Mouse (Mus musculus) frontal cortex, postnatal 25 days (tissue): ENCODE data around the gene Spag16.

Source experiments
- DNase-seq, 2 experiments: peaks; one replicate each; pipeline ENCODE4 v3.0.0; 2022; ENCODE audit warnings: low spot score in 2 of 2

Spag16 gene

GRCm38 (mm10) chr1:70082208-70082878, 255.6 kb downstream of the Spag16 start:
- no peak for DNase-seq

DNA sequence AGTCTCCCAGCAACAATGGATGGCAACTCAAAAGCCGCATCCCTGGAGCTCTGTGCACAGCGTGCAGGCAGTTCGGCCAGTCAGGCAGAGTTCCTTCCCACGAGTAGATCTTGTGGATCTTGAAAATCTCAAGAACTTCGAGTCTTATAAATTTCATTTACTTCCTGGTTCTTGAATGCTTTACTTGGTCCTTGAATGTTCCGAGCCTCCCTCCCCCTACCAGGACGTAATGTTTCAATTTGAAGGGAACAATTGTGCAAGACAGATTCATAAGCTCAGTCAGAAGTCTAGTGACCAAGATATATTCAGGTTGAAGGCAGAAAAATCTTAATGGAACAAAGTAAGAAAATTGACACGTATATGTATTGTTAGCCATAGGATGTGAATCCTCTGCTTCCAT, 277.9 kb downstream of the Spag16 start:
- DNase-seq: no peak

DNA sequence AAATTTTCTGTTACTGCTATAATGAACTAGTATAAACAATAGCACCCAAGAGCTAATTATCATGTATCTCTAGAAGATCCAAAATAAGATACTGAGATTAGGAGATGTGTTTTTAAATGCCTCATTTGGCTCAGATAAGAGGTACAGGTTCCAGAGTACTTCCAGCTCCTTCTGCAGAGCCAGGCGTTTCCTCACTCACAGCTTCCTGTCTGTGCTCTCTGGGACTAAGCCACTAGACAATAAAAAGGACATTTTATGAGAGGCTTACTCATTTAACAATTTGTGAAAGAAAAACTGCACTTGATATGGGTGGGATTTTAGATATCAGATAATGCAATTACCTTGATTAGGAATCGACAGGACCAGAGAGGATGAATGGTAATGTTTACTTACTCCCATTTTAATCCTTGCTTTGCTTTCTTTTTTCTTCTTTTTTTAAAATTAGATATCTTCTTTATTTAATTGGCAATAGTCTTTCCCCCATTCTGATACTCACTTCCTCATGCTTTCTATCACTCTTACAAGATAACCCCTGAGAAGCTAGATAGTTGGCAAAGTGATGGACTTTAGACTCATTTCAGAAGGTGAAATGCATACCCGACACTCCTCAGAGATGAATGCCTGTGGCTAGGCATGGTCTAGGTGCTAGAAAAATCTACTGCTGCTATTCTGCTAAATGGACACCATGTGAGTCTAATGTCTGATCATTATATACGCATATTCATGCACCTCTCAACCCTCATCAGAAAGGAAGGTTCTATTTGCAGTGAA, 289.6 kb downstream of the Spag16 start:
- no peak for DNase-seq

DNA sequence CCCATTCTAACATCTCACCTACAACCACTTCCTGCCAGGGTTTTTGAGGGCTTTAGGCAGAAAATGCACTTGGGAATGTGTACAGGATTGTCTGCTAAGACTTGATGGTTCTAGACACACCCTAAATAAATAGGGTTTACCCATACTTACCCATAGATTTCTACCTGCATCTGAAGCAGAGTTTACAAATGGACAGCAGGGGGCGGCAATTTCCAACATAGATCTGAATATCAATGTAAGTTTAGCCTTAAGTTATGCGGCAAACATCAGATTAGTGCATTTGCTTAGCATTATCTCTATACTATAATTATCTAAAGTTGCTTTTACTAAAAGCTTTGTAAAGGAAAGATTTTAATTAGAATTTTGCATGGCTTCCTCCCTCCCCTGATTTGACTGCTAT, 301.3 kb downstream of the Spag16 start:
- no peak for DNase-seq

DNA sequence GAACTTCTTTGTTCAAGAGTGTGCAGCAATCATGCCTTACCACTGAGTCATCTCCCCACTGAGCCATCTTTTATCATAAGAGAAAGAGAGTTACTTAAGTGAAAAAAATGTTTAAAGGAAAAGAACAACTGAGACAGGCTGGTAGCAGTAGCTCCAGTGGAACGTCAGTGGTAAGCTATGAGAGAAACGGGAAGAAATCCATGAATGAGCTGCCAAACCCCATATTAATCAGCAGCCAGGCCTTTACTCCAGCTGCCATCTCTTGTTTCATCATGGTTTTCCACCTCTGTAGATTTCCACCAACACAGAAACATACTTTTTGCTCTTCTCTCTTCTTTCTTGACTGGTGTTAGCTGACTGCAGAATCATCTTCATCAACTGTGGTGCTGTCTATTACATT, 308.8 kb downstream of the Spag16 start:
- no peak for DNase-seq

- no peak for DNase-seq
Measured at GRCm38 (mm10) chr1:70165343-70166158, 338.8 kb downstream of the Spag16 start.

GRCm38 (mm10) chr1:70180123-70180741, 353.5 kb downstream of the Spag16 start:
- DNase-seq: no peak

DNA sequence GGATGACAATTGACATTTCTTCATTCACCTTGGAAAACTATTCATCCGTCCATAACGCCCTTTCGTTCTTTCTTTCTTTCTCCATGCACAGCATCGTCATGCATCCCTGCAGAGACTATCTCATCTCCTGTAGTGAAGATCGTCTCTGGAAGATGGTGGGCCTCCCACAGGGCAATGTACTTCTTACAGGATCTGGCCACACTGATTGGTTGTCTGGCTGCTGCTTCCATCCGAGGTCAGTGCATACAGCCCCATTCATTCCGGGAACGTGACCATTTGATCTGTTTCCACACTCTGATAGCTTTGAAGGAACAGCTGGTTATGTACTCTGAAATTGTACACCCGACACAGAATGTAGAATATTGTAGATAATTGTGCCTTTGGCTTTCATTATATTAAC, 438.0 kb downstream of the Spag16 start:
- no peak for DNase-seq

GRCm38 (mm10) chr1:70265920-70266505, 439.2 kb downstream of the Spag16 start:
- DNase-seq: no peak

DNA sequence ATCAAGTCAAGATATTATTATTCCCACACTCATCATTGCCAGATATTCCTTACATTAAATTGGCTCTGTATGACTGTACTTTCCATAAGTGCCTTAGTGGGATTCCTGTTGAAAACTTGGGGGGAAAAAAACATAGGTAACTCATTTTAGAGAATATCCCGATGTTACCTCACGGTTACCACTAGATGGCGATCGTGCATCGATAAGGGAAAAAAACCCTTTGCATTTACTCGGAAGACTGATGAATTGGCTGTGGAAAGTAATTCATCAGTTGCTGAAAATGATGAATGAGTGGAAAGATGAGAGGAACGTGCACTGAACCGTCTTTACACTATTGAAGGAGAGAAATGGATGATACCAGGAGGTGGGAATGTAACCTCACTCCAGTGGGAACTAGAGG, 443.4 kb downstream of the Spag16 start:
- no peak for DNase-seq

DNA sequence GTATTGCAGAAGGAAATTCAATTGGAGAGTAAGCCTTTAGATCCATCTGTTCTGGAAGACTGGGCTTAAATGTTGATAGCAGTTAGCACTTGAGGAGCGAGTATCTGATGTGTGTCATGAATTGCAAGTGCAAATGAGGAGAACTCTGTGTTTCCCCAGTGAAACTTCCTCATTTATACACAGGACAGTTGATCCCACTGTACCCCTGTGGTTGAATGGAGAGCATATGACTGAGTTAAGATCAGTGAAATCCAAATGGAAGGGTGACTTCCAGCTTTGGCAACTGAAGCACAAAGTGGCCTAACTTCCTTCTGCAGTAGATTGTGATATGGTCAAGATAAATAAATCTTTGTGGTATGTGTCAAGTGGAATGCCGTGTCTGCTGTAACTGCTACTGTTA, 446.0 kb downstream of the Spag16 start:
- no peak for DNase-seq

DNA sequence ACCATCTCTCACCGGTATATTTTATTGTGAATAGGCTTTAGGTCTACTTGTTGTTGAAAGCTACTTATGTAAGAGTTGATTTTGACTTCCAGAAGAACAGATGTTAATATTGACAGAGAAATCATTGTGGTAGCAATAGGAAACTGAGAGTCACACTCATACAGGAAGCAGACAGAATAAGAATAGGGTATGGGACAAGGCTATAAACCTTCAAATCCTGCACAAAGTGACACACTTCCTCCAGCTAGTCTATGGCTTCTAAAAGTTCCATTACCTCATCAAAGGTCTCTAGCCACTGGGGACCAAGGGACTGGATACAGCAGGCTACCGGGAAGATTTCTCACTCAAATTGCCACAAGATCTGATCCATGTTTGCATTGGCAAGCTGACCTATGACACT, 452.5 kb downstream of the Spag16 start:
- DNase-seq: no peak

GRCm38 (mm10) chr1:70283388-70283787, 456.6 kb downstream of the Spag16 start:
- DNase-seq: no peak

GRCm38 (mm10) chr1:70284140-70284539, 457.4 kb downstream of the Spag16 start:
- DNase-seq: no peak

DNA sequence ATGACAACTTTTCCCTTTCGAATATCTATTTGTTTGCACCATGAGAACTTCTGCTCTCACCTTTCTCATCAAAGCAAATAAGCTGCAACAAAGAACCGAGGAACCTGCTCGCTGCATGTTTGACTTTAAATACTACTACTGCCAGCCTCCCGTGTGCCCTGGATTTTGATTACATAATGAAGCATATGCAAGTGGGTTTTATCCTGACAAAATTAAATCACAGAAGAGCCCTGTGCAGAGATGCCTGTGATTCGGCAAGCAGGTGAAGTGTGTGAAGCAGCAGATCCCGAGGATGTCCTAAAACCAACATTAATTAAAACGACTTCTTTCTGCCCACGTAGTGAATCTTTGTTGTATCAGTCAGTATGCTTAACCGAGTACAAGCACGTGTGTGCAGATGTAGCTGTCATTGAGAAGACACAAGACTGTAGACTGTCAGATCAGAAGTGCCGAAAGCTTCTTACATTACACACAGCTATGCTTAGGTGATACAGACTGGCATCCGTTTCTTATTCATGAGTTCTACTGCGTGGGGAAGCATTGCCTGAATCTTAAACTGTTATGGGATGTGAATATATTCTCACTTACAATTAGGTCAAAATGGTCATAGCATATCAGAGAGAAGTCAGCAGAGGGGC, 489.5 kb downstream of the Spag16 start:
- DNase-seq: no peak

DNA sequence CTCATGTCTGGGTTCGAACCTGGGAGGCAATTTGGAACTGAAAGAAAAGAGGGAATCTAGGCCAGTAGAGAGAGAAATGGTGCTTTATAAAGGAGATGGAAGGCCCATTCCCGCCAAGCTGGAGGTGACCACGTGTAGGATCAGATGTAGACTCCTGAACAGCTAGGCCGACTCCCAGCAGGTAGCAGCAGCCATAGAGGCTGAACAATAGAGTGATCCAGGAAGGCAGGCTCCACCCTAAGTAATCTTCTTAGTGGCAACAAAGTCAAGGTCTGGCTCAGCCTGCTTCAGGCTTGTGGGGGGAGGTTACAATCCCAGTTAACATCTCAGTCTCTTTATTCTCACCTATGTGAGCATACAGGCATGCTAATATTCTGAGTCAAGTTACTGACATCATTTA, 494.2 kb downstream of the Spag16 start:
- DNase-seq: no peak

DNA sequence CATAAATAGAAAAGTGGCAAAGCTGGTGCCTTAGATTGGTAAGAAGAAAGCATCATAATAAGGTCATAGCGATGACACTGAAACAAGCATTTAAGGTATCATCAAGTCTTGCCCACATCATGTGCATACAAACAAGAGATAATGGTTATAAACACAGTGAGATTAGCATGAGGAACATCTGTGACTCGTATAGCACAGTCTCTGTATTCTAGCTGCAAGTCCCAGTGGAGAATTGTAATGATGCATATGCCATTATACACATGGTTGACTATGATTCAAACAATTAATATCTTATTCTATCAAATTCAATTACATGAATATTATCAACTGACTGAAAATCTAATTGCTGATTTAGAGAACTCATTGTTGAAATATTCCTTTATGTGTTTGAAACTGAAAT, 519.4 kb downstream of the Spag16 start:
- no peak for DNase-seq

- no peak for DNase-seq
Measured at GRCm38 (mm10) chr1:70351371-70351770, 524.6 kb downstream of the Spag16 start.

- no peak for DNase-seq
Measured at GRCm38 (mm10) chr1:70354014-70354413, 527.2 kb downstream of the Spag16 start.

DNA sequence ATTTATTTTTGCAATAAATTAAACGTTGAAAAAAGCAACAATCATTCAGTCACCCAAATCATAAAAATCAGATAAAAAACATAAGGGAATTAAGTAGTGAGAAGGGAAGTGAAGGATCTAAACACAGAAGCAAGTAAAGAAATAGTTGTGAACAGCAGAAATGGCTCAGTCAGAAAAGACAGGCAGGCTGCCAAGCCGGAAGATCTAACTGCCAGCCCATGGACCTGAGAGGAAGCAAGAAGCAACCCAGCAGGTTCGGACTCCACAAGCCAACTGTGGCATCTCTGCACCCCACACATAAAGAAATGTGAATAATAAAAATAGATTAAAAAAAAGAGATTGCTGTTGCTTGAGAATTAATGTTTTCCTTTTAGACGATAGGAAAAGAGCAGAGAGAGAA, 545.0 kb downstream of the Spag16 start:
- DNase-seq: no peak

DNA sequence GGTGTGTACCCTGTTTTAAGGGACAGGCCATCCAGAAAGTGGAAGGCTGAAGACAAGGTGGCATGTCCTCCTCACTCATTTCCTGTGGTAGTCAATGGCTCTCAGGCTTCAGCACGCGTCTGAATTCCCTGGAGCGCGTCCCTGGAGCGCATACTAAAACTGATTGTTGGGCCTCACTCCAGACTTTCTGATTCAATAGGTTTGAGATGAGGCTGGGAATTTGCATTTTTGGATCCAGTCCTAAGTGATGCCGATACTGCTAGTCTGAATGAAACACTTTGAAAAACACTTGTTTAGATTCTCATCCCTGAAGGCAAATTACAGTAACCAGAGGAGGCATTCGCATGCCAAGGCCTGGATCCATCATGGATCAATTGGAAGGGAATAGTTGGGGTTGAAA, 553.3 kb downstream of the Spag16 start:
- no peak for DNase-seq
